Mouse (Mus musculus): ENCODE data around the gene Hk3. TPM values are rescaled to one million over a fixed set of nuclear protein-coding genes. Genes with fewer than 3 reads are reported as not detected.

Gene Hk3
- polyA plus RNA-seq, 1 experiment, result not detected

GRCm38 (mm10) chr13:54975546-54975945 lies 45.6 kb downstream of the Hk3 start:
- no peak for TF ChIP-seq GATA1 (IDR thresholded peaks at IDR 0.05; ENCODE audit: low read length)

DNA sequence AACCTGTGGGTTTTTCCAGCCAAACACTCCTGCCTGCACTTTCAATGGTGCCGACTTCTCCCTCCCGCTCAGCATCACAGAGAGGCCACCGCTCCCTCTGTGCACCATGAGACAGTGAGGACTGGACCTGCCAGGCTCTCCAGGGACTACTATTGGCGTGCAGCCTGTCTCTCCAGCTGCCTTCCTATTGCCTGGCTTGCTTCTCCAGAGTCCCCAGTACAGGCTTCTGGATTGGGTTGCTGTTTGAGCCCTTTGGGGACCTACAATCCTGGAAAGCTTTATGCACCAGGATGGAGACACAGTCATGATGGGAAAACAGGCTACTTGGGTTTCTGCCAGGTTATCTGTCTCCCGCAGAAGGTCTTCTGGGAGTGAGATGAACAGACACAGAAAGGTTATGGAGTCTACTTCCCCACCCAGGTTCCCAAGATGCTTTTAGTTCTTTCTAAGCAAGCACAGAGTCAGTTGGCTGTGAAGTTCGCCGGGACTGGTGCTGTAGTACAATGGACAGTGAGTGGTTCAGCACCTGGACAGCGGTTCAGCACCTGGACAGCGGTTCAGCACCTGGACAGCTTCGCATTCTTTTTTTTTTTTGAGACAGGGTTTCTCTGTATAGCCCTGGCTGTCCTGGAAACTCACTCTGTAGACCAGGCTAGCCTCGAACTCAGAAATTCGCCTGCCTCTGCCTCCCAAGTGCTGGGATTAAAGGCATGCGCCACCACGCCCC lies 50.5 kb downstream of the Hk3 start:
- TF ChIP-seq GATA1 (IDR thresholded peaks at IDR 0.05; ENCODE audit: low read length), result no peak

GRCm38 (mm10) chr13:54969513-54969912 lies 51.7 kb downstream of the Hk3 start:
- TF ChIP-seq GATA1 (IDR thresholded peaks at IDR 0.05; ENCODE audit: low read length), result no peak

- no peak for TF ChIP-seq GATA1 (IDR thresholded peaks at IDR 0.05; ENCODE audit: low read length)
Measured at GRCm38 (mm10) chr13:54968636-54969035, 52.5 kb downstream of the Hk3 start.

DNA sequence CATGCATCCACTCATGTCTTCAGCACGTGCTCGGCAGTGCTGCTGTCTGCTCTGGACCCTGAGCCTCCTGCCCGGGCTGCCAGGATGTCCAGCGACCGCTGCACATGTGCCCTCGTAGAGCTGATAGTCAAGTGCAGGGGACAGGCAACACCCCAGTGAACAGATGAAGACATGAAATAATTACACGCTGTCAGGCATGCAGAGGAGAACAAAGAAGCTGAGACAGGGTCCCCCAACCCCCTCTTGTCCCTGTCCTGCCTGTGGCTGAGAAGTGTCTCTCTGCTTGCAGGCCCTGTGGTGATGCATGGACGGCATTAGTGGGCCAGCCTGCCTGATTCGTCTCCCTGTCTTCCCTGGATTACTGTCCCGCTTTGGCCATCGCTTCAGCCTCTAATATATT lies 53.7 kb downstream of the Hk3 start:
- no peak for TF ChIP-seq GATA1 (IDR thresholded peaks at IDR 0.05; ENCODE audit: low read length)

DNA sequence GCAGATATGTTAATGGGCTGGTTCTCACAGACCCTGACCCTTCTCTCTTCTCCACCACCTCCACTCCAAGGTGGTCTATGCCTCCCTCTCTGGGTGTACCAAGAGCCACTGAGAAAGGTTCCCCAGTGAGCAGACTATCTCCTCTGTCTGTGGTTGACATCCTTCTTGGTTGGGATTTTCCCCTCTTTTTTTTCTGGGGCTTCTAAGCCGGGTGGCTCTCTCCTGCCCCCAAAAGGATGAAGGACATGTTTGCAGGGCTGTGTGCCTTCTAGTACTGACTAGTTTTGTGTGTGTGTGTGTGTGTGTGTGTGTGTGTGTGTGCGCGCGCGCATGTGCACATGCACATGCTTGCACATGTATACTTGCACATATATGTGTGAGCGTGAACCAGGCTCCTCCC lies 55.9 kb downstream of the Hk3 start:
- no peak for TF ChIP-seq GATA1 (IDR thresholded peaks at IDR 0.05; ENCODE audit: low read length)

- TF ChIP-seq GATA1 (IDR thresholded peaks at IDR 0.05; ENCODE audit: low read length), result no peak
Measured at GRCm38 (mm10) chr13:54960491-54960890, 60.7 kb downstream of the Hk3 start.

DNA sequence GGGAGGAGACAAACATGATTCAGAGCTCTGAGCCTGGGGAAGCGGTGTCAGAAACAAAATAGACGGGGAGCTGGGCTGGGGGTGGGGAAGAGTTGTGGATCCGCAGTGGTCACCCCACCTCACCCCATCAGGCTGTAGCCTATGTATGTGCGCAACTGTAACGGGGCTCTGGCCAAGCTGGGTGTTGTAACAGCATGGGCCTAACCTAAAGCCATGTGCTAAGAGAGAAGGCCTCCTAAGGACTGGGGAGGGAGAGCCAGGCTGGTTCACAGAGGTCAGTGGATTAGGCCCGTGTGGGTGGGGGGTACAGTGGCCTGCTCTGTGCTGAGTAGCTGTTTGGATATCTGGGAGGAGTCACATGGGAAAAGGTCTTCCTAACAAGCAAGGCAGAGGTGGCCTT lies 61.3 kb downstream of the Hk3 start:
- no peak for TF ChIP-seq GATA1 (IDR thresholded peaks at IDR 0.05; ENCODE audit: low read length)

GRCm38 (mm10) chr13:54959059-54959701 lies 62.0 kb downstream of the Hk3 start:
- TF ChIP-seq GATA1 (IDR thresholded peaks at IDR 0.05; ENCODE audit: low read length), result no peak

- TF ChIP-seq GATA1 (IDR thresholded peaks at IDR 0.05; ENCODE audit: low read length), result no peak
Measured at GRCm38 (mm10) chr13:54957281-54957680, 63.9 kb downstream of the Hk3 start.

Other genes starting within 250 kb of the Hk3 start
- gene Eif4e1b, start 237.4 kb downstream of the Hk3 start, polyA plus RNA-seq (2012), result not detected in 2 replicates
- gene Tspan17, start 232.0 kb downstream of the Hk3 start, polyA plus RNA-seq (2012), result 0.14 and 0.17 TPM in 2 replicates
- gene Unc5a, start 72.0 kb downstream of the Hk3 start, polyA plus RNA-seq (2012), result not detected in 2 replicates
- 3.9 and 5.7 TPM in 2 replicates for gene Uimc1, start 78.9 kb upstream of the Hk3 start, polyA plus RNA-seq (2012)
- gene Zfp346, start 83.9 kb upstream of the Hk3 start, polyA plus RNA-seq (2012), result 8.1 and 16.8 TPM in 2 replicates
- gene Gm17617, start 112.2 kb upstream of the Hk3 start, polyA plus RNA-seq (2012), result not detected in 2 replicates
- not detected in 2 replicates for gene Fgfr4, start 131.3 kb upstream of the Hk3 start, polyA plus RNA-seq (2012)
- gene Nsd1, start 188.4 kb upstream of the Hk3 start, polyA plus RNA-seq (2012), result 13.7 and 14.1 TPM in 2 replicates

Data from G1E-ER4 (cell line).